Mouse (Mus musculus): ENCODE results near the gene Bcas1.

GRCm38 (mm10) chr2:170450933-170451332 is 23.3 kb upstream of the Bcas1 start:
- no peak for TF ChIP-seq TCF12 (IDR thresholded peaks at IDR 0.05; ENCODE audit: insufficient read depth, poor library complexity, severe bottlenecking)
- no peak for TF ChIP-seq MYOG (IDR thresholded peaks at IDR 0.05; ENCODE audit: control insufficient read depth in 1 of 3, insufficient read depth in 1 of 3, insufficient read length in 2 of 3, low read depth in 2 of 3)

All from myocyte (in vitro differentiated cells).